Mouse (Mus musculus) layer of hippocampus, postnatal 10 days (tissue): ENCODE results near the gene Coil. TPM values are rescaled to one million over a fixed set of nuclear protein-coding genes. Genes with fewer than 3 reads are reported as not detected.
"Not testable (repeated sequence)": the region's sequence is repeated elsewhere in the genome, so short reads cannot be mapped to it uniquely, and the experiment has no call there.

ENCODE experiments used
- DNase-seq, 2 experiments: peaks; one replicate each; pipeline ENCODE4 v3.0.0; 2021; ENCODE audit warnings: low spot score in 2 of 2
- total RNA-seq, 2 experiments: library from RNA; stranded (reverse); gene quantifications; 2 replicates each; pipeline ENCODE4 v1.2.3; 2021

Gene Coil
- total RNA-seq, 2 experiments from 2014 or later, result 20.0 to 20.2 TPM

- DNase-seq, result no peak
These were observed 68.4 kb downstream of the Coil start for GRCm38 (mm10) chr11:89038496-89038895.

GRCm38 (mm10) chr11:89039325-89039724, 69.3 kb downstream of the Coil start:
- peak; percentile 36 to 60 for DNase-seq

GRCm38 (mm10) chr11:89041073-89041472, 71.0 kb downstream of the Coil start:
- not testable (repeated sequence) for DNase-seq

Other genes starting within 250 kb of the Coil start
- 10 to 100 TPM; 44.1 to 45.8 TPM for gene Akap1, start 105.7 kb upstream of the Coil start, total RNA-seq
- gene Scpep1, start 14.8 kb upstream of the Coil start, total RNA-seq, result 10 to 100 TPM; 17.9 to 19.0 TPM
- gene Elobl, start 3.3 kb upstream of the Coil start, total RNA-seq, result not detected
- gene Trim25, start 29.1 kb downstream of the Coil start, total RNA-seq, result 1 to 10 TPM; 4.6 to 7.1 TPM
- 10 to 100 TPM; 35.4 to 37.8 TPM for gene Dgke, start 96.6 kb downstream of the Coil start, total RNA-seq
- gene Gm525, start 103.6 kb downstream of the Coil start, total RNA-seq, result not detected